Mouse (Mus musculus): ENCODE data around the gene Spag8. TPM values are rescaled to one million over a fixed set of nuclear protein-coding genes. Genes with fewer than 3 reads are reported as not detected.

The Spag8 gene
- polyA plus RNA-seq, 1 experiment = not detected

- TF ChIP-seq TAL1 (IDR thresholded peaks at IDR 0.05; ENCODE audit: low read length) = no peak
- no peak for TF ChIP-seq GATA1 (IDR thresholded peaks at IDR 0.05; ENCODE audit: low read length)
- Histone ChIP-seq H3K4me3 (replicated peaks) (peak overlapping the region; percentile 83), H3K36me3 (ENCODE audit: control insufficient read depth) (no peaks in the 10 kb centered on the region), H3K27me3 (ENCODE audit: control insufficient read depth) (peaks cover 18% of the 10 kb centered on the region), H3K9me3 (ENCODE audit: control insufficient read depth, low read length) (no peaks in the 10 kb centered on the region), H3K4me1 (ENCODE audit: control insufficient read depth) (peaks cover 39% of the 10 kb centered on the region)
These were observed 3.8 kb upstream of the Spag8 start for GRCm38 (mm10) chr4:43657146-43657545.

GRCm38 (mm10) chr4:43656339-43657109, 3.1 kb upstream of the Spag8 start, which contains the start of gene Hint2:
Hint2 (minus strand) TSS chr4:43656466.
- TF ChIP-seq GATA1 (IDR thresholded peaks at IDR 0.05; ENCODE audit: low read length) (no peak), TAL1 (IDR thresholded peaks at IDR 0.05; ENCODE audit: low read length) (no peak)
- peaks cover 11% of the 10 kb centered on the region for H3K27me3 ChIP-seq (ENCODE audit: control insufficient read depth)
- peak within 1 kb of the TSS; percentile 83 for H3K4me3 ChIP-seq (replicated peaks)
- no peaks in the 10 kb centered on the region for H3K36me3 ChIP-seq (ENCODE audit: control insufficient read depth)
- peaks cover 39% of the 10 kb centered on the region for H3K4me1 ChIP-seq (ENCODE audit: control insufficient read depth)
- no peaks in the 10 kb centered on the region for H3K9me3 ChIP-seq (ENCODE audit: control insufficient read depth, low read length)

GRCm38 (mm10) chr4:43655656-43656338, 2.4 kb upstream of the Spag8 start:
- no peak for TF ChIP-seq GATA1 (IDR thresholded peaks at IDR 0.05; ENCODE audit: low read length)
- no peak for TF ChIP-seq TAL1 (IDR thresholded peaks at IDR 0.05; ENCODE audit: low read length)
- Histone ChIP-seq H3K36me3 (ENCODE audit: control insufficient read depth) (no peaks in the 10 kb centered on the region), H3K4me1 (ENCODE audit: control insufficient read depth) (peaks cover 39% of the 10 kb centered on the region), H3K9me3 (ENCODE audit: control insufficient read depth, low read length) (no peaks in the 10 kb centered on the region; the same call in 1 of the 2 replicates), H3K4me3 (replicated peaks) (peak overlapping the region; percentile 83), H3K27me3 (ENCODE audit: control insufficient read depth) (peaks cover 4% of the 10 kb centered on the region)

GRCm38 (mm10) chr4:43652726-43653125, 668 bp downstream of the Spag8 start:
- H3K9me3 ChIP-seq (ENCODE audit: control insufficient read depth, low read length) = peaks cover 11% of the 10 kb centered on the region
- peaks cover 39% of the 10 kb centered on the region for H3K4me1 ChIP-seq (ENCODE audit: control insufficient read depth)
- H3K36me3 ChIP-seq (ENCODE audit: control insufficient read depth) = no peaks in the 10 kb centered on the region
- no peak for TF ChIP-seq TAL1 (IDR thresholded peaks at IDR 0.05; ENCODE audit: low read length)
- no peak for TF ChIP-seq GATA1 (IDR thresholded peaks at IDR 0.05; ENCODE audit: low read length)
- peaks cover 3% of the 10 kb centered on the region; the same call in 1 of the 2 replicates for H3K27me3 ChIP-seq (ENCODE audit: control insufficient read depth)
- H3K4me3 ChIP-seq (replicated peaks) = no peak overlapping the region

- H3K4me1 ChIP-seq (ENCODE audit: control insufficient read depth) = peaks cover 19% of the 10 kb centered on the region
- no peaks in the 10 kb centered on the region for H3K36me3 ChIP-seq (ENCODE audit: control insufficient read depth)
- H3K4me3 ChIP-seq (replicated peaks) = no peak overlapping the region
- TF ChIP-seq TAL1 (IDR thresholded peaks at IDR 0.05; ENCODE audit: low read length) (no peak), GATA1 (IDR thresholded peaks at IDR 0.05; ENCODE audit: low read length) (no peak)
- peaks cover 11% of the 10 kb centered on the region for H3K9me3 ChIP-seq (ENCODE audit: control insufficient read depth, low read length)
- H3K27me3 ChIP-seq (ENCODE audit: control insufficient read depth) = peaks cover 3% of the 10 kb centered on the region
These were observed 3.6 kb downstream of the Spag8 start for GRCm38 (mm10) chr4:43649783-43650182.

- peaks cover 3% of the 10 kb centered on the region for H3K4me1 ChIP-seq (ENCODE audit: control insufficient read depth)
- no peaks in the 10 kb centered on the region; the same call in none of the 2 replicates for H3K27me3 ChIP-seq (ENCODE audit: control insufficient read depth)
- H3K9me3 ChIP-seq (ENCODE audit: control insufficient read depth, low read length) = no peaks in the 10 kb centered on the region
- no peaks in the 10 kb centered on the region for H3K36me3 ChIP-seq (ENCODE audit: control insufficient read depth)
- TF ChIP-seq TAL1 (IDR thresholded peaks at IDR 0.05; ENCODE audit: low read length) (no peak), GATA1 (IDR thresholded peaks at IDR 0.05; ENCODE audit: low read length) (no peak)
- no peak overlapping the region for H3K4me3 ChIP-seq (replicated peaks)
These were observed 12.9 kb downstream of the Spag8 start for GRCm38 (mm10) chr4:43640491-43640890.

GRCm38 (mm10) chr4:43640076-43640475, 13.3 kb downstream of the Spag8 start:
- TF ChIP-seq TAL1 (IDR thresholded peaks at IDR 0.05; ENCODE audit: low read length) (no peak), GATA1 (IDR thresholded peaks at IDR 0.05; ENCODE audit: low read length) (no peak)
- no peak overlapping the region for H3K4me3 ChIP-seq (replicated peaks)
- no peaks in the 10 kb centered on the region for H3K9me3 ChIP-seq (ENCODE audit: control insufficient read depth, low read length)
- no peaks in the 10 kb centered on the region; the same call in none of the 2 replicates for H3K27me3 ChIP-seq (ENCODE audit: control insufficient read depth)
- no peaks in the 10 kb centered on the region for H3K36me3 ChIP-seq (ENCODE audit: control insufficient read depth)
- peaks cover 7% of the 10 kb centered on the region for H3K4me1 ChIP-seq (ENCODE audit: control insufficient read depth)

- no peaks in the 10 kb centered on the region; the same call in 1 of the 2 replicates for H3K9me3 ChIP-seq (ENCODE audit: control insufficient read depth, low read length)
- H3K36me3 ChIP-seq (ENCODE audit: control insufficient read depth) = no peaks in the 10 kb centered on the region
- H3K27me3 ChIP-seq (ENCODE audit: control insufficient read depth) = peaks cover 22% of the 10 kb centered on the region
- no peak for TF ChIP-seq TAL1 (IDR thresholded peaks at IDR 0.05; ENCODE audit: low read length)
- TF ChIP-seq GATA1 (IDR thresholded peaks at IDR 0.05; ENCODE audit: low read length) = no peak
- peaks cover 9% of the 10 kb centered on the region for H3K4me1 ChIP-seq (ENCODE audit: control insufficient read depth)
- H3K4me3 ChIP-seq (replicated peaks) = no peak overlapping the region
These were observed 16.6 kb downstream of the Spag8 start for GRCm38 (mm10) chr4:43636751-43637150.

All from erythroblast, embryonic 14.5 days (primary cell).